ENCODE assay signal across 9 mouse cellular contexts in the genomic region with DNA sequence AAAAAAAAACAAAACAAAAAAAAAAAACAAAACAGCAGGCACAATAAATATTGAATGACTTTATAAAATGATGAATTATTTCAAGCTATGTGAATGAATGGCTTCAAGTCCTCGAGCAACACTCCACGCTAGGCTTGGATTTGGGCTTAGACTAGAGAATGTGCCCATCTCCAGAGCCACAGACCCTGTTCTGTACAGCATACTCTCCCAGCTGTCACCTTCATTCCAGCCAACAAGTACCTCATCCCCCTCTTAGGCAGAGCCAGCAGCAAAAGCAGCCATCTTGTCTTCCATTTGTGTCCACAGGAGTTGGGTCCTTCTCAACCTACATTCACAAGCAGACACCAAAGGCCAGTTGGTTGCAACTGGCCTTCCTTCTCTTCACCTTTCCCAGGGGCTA.
"Had no signal": no experiment of that assay in that cellular context is flagged by ENCODE, and none has a peak within 500 bp of the region (broad histone marks: within the 10 kb centered on the region; RNA-seq: fewer than 3 reads in every experiment).

No protein-coding gene starts in this region.

- ATAC-seq: midbrain, embryonic 13.5 days had no signal

- H3K27ac ChIP-seq: limb, embryonic 13.5 days; liver, embryonic 14.5 days; midbrain, embryonic 13.5 days; neural tube, embryonic 12.5 days; stomach, postnatal 0 days had no signal

- H3K36me3 ChIP-seq: limb, embryonic 13.5 days; midbrain, embryonic 13.5 days; neural tube, embryonic 12.5 days had no signal

- H3K9me3 ChIP-seq: limb, embryonic 13.5 days; midbrain, embryonic 13.5 days; neural tube, embryonic 12.5 days had no signal

- DNase-seq: kidney, postnatal 14 days; lung, adult 18-20 months; thymus, adult 2 months; thymus, postnatal 25 days had no signal

- H3K4me3 ChIP-seq: limb, embryonic 13.5 days; midbrain, embryonic 13.5 days; neural tube, embryonic 12.5 days had no signal

- H3K27me3 ChIP-seq: limb, embryonic 13.5 days; midbrain, embryonic 13.5 days; neural tube, embryonic 12.5 days had no signal

- H3K9ac ChIP-seq: limb, embryonic 13.5 days; liver, embryonic 14.5 days; midbrain, embryonic 13.5 days; neural tube, embryonic 12.5 days had no signal

- H3K4me2 ChIP-seq: midbrain, embryonic 13.5 days; neural tube, embryonic 12.5 days had no signal
